Mouse (Mus musculus) hindbrain, embryonic 14.5 days (tissue): ENCODE measurements around the gene Mgmt. TPM values are rescaled to one million over a fixed set of nuclear protein-coding genes. Genes with fewer than 3 reads are reported as not detected.

Experiments
- ATAC-seq: fragments of 200-750 bp; cut with Nextera tagmentation; 2 replicates; pipeline ENCODE4 v1.8.0; 2017; ENCODE audit warnings: moderate number of reproducible peaks, mild to moderate bottlenecking, moderate TSS enrichment, moderate library complexity; ENCODE audit not compliant: low FRiP score
- DNase-seq: peaks from one replicate; pipeline ENCODE4 v3.0.0-alpha.2; 2015; ENCODE audit warnings: low spot score
- H3K27ac ChIP-seq: fragments of 300-500 bp; sonication (generic); 2 replicates; pipeline ENCODE4 v1.5.1; 2014; ENCODE audit warnings: mild to moderate bottlenecking, moderate library complexity
- H3K27me3 ChIP-seq: fragments of 300-500 bp; sonication (generic); 2 replicates; pipeline ENCODE4 v1.6.1; 2014; ENCODE audit warnings: mild to moderate bottlenecking, low read length, mixed read lengths; ENCODE audit not compliant: control insufficient read depth, insufficient read depth
- H3K36me3 ChIP-seq: fragments of 300-500 bp; sonication (generic); replicated peaks from 2 replicates; pipeline ENCODE4 v1.6.1; 2014; ENCODE audit not compliant: control insufficient read depth, insufficient read depth
- H3K4me1 ChIP-seq: fragments of 300-500 bp; sonication (generic); replicated peaks from 2 replicates; pipeline ENCODE4 v1.6.1; 2014; ENCODE audit warnings: antibody characterized with exemption, low read length, mixed read lengths; ENCODE audit not compliant: control insufficient read depth, insufficient read depth
- H3K4me2 ChIP-seq: fragments of 300-500 bp; sonication (generic); replicated peaks from 2 replicates; pipeline ENCODE4 v1.6.1; 2014; ENCODE audit warnings: mild to moderate bottlenecking, moderate library complexity
- H3K4me3 ChIP-seq: fragments of 300-500 bp; sonication (generic); replicated peaks from 2 replicates; pipeline ENCODE4 v1.5.1; 2014; ENCODE audit warnings: mild to moderate bottlenecking, low read length
- H3K9ac ChIP-seq: fragments of 300-500 bp; sonication (generic); 2 replicates; pipeline ENCODE4 v1.6.1; 2014
- H3K9me3 ChIP-seq: fragments of 300-500 bp; sonication (generic); 2 replicates; pipeline ENCODE4 v1.6.1; 2016; ENCODE audit warnings: low read length; ENCODE audit not compliant: control insufficient read depth
- WGBS: fragments of 180-500 bp; shearing (Covaris S2); extraction: QIAGEN DNeasy Blood & Tissue Kit; methylation state at CpG from one replicate; pipeline ENCODE4 v1.1.7; 2014; 5-methylcytosine and 5-hydroxymethylcytosine counted together
- polyA plus RNA-seq: library from polyadenylated mRNA; unstranded; fragments of >200 nt; fragmentation: Nextera tagmentation; extraction: Ambion mirVana; gene quantifications from 2 replicates; pipeline ENCODE4 v1.2.1, GENCODE M21; 2014

Mgmt gene
- polyA plus RNA-seq, 1 experiment from 2014 or later = 1.8 TPM

DNA sequence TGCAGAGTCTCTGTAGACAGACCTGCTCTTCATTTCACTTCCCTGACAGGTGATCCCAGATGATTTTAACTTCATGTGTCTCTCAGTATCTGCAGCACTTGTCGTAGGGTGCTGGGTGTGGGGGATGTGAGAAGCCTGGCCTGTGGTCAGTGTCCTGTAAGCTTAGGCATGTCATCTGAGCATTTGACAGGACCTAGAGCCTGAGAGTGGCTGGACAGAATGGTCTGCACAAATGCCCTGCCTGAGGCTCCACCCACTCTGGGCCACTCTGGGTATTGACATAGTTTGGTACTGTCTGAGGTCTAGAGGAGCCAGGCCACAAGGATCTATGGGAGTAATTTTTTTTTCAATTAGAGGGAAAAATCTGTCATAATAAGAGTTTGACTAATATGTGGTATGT lies 942 bp downstream of the Mgmt start:
- H3K27ac ChIP-seq = no peak overlapping the region
- 0 out of 2 replicates have a peak, but pooled peaks cover 3% of the 10 kb centered on the region for H3K9me3 ChIP-seq
- ATAC-seq (no peak), DNase-seq (no peak)
- H3K4me1 ChIP-seq = 0 out of 2 replicates have a peak, but pooled peaks cover 6% of the 10 kb centered on the region
- no peaks in the 10 kb centered on the region for H3K36me3 ChIP-seq
- no peak overlapping the region for H3K4me3 ChIP-seq
- H3K4me2 ChIP-seq = no peak overlapping the region
- no peak overlapping the region for H3K9ac ChIP-seq
- WGBS = 100% methylated on average over 1 of the region's 1 CpGs
- H3K27me3 ChIP-seq = no peaks in the 10 kb centered on the region

DNA sequence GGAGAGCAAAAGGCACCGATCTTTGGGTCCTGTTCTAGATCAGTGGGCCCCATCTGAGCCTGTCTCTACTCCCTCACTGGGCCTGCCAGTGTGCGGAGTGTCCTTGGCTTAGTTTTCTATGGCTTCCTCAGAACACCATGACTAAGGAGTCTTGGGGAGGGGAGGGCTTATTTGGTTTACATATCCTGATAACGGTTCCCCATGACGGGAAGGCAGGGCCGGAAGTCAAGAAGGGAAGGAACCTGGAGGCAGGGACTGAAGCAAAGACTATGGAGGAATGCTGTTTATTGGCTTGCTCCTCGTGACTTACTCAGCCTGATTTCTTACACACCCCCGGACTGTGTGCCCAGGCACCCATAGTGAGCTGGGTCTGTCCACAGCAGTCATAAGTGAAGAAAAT lies 1.4 kb downstream of the Mgmt start:
- no peak overlapping the region for H3K4me2 ChIP-seq
- no peak overlapping the region for H3K4me3 ChIP-seq
- DNase-seq (no peak), ATAC-seq (no peak)
- no peak overlapping the region for H3K9ac ChIP-seq
- WGBS = 93% methylated on average over 7 of the region's 7 CpGs
- H3K27ac ChIP-seq = no peak overlapping the region
- 0 out of 2 replicates have a peak, but pooled peaks cover 6% of the 10 kb centered on the region for H3K4me1 ChIP-seq
- H3K27me3 ChIP-seq = no peaks in the 10 kb centered on the region
- no peaks in the 10 kb centered on the region for H3K36me3 ChIP-seq
- H3K9me3 ChIP-seq = 0 out of 2 replicates have a peak, but pooled peaks cover 8% of the 10 kb centered on the region

DNA sequence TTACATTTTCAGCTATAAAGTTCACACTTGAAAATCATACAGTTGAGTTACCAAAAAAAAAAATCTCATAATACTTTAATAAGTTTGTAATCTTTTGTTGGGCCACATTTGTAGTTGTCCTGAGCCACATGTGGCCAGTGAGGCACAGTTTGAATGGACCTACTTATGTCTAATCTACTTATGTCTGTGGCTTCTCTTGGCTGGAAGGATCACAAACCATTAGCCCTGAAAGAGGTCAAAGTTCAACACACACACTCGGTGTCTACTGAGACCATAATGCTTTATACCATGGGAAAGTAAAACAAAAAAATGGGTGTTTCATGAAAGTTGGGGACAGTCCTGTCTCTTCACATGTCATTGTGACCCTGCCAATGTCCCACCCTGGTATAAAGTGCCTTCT lies 3.1 kb downstream of the Mgmt start:
- no peak for ATAC-seq
- WGBS = 62% methylated on average over 1 of the region's 1 CpGs

DNA sequence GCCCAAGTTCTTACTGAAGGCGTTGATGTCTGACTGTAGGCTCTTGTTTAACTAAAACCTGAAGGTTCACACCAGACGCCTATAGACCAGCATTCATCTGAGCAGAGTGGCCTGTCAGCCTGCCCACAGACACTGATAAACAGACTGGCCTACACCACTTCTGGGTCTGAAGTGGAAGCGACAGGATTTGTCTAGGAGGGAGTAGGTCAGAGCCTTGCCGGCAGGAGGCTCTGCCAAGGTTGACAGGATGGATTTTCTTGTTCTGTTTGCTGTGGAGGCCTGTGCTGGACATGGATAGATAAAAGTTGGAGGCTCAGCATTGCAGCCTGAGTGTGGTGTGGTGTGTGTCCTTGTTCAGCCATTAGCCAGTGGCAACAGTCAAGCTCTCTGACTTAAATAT lies 3.6 kb downstream of the Mgmt start:
- Histone ChIP-seq H3K4me1 (0 out of 2 replicates have a peak, but pooled peaks cover 6% of the 10 kb centered on the region), H3K27me3 (no peaks in the 10 kb centered on the region), H3K9me3 (0 out of 2 replicates have a peak, but pooled peaks cover 21% of the 10 kb centered on the region), H3K9ac (no peak overlapping the region), H3K36me3 (no peaks in the 10 kb centered on the region), H3K4me3 (no peak overlapping the region), H3K27ac (no peak overlapping the region), H3K4me2 (no peak overlapping the region)
- WGBS = 84% methylated on average over 4 of the region's 4 CpGs
- ATAC-seq = no peak
- DNase-seq = no peak

More for the DNA sequence above, 3.1 kb downstream of the Mgmt start:
- Histone ChIP-seq H3K9me3 (0 out of 2 replicates have a peak, but pooled peaks cover 18% of the 10 kb centered on the region), H3K9ac (no peak overlapping the region), H3K4me2 (no peak overlapping the region), H3K4me1 (0 out of 2 replicates have a peak, but pooled peaks cover 6% of the 10 kb centered on the region), H3K36me3 (no peaks in the 10 kb centered on the region), H3K4me3 (no peak overlapping the region), H3K27me3 (no peaks in the 10 kb centered on the region), H3K27ac (no peak overlapping the region)
- no peak for DNase-seq

DNA sequence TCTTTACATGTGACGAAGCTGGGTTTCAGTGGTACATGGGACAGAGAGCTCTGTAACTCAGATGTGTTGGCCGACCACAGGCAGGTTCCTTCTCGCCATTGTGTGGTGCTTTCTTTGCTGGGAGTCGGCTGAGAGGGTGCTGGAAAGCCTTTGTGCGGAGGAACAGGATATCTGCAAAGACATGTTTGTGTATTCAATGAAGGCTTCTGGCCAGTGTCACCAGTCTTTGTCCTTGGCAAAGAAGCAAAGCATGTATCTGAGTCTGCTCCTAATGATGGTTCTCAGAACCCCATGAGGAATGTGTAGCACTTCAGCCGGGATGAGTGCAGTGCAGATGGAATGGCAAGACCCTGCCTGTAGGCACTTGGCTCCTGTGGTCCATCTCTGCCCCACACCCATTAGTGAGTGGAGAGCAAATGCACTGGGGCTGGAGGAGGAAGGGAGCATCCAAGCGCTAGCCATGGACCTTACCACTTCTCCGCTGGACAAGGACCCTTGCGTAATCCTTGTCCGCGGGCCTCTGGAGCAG lies 14.3 kb downstream of the Mgmt start:
- Histone ChIP-seq H3K27ac (no peak overlapping the region), H3K4me2 (no peak overlapping the region), H3K9me3 (no peaks in the 10 kb centered on the region), H3K9ac (no peak overlapping the region), H3K27me3 (no peaks in the 10 kb centered on the region), H3K36me3 (no peaks in the 10 kb centered on the region), H3K4me1 (0 out of 2 replicates have a peak, but pooled peaks cover 5% of the 10 kb centered on the region), H3K4me3 (no peak overlapping the region)
- no peak for DNase-seq
- 96% methylated on average over 11 of the region's 11 CpGs for WGBS
- ATAC-seq = no peak

DNA sequence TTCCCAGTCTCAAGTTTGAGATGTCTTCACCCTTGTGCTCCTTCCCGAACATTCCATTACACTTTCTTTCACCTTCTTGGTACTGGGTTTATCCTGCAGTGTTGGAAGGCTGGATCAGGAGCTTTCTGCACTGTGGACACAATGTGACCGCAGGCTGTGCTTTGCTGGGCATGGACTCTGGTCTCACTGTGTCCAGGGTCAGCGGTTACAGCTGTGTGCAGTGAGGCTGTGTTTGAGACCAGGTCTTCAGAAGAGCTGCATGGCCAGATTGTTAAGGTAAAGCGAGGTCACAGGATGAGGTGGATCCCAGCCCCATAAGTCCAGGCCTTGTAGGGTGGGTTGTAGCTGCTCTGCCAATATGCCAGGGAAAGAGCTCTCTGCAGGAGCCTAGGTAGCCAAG lies 18.5 kb downstream of the Mgmt start:
- no peak overlapping the region for H3K27ac ChIP-seq
- H3K9ac ChIP-seq = no peak overlapping the region
- no peak for DNase-seq
- no peak for ATAC-seq
- no peaks in the 10 kb centered on the region for H3K27me3 ChIP-seq
- H3K9me3 ChIP-seq = no peaks in the 10 kb centered on the region
- WGBS = 98% methylated on average over 4 of the region's 4 CpGs
- H3K4me2 ChIP-seq = no peak overlapping the region
- no peak overlapping the region for H3K4me3 ChIP-seq
- no peaks in the 10 kb centered on the region for H3K36me3 ChIP-seq
- H3K4me1 ChIP-seq = peaks cover 15% of the 10 kb centered on the region; the same call in 1 of the 2 replicates

DNA sequence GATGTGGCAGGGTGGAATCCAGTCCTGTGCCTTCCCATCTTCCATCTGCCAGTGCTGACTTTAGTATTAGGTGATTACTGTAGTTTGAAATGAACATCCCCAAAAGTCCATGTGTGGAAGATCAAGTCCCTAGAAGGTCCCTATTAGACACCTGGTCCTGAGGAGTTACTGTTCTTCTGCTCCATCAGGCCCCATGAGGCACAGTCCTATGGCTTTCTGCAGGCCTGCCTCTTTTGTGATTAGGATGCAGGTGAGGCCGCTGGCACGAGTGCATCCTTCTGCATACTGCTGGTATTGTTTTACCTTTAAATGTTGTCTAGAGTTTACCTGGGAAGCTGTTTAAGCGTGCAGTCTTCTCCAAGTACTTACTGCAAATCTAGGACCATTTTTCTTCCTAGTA lies 21.6 kb downstream of the Mgmt start:
- no peaks in the 10 kb centered on the region for H3K9me3 ChIP-seq
- H3K27ac ChIP-seq = 0 out of 2 replicates have a peak overlapping the region, but pooled peaks have one; percentile 7
- peaks cover 15% of the 10 kb centered on the region; the same call in 1 of the 2 replicates for H3K4me1 ChIP-seq
- ATAC-seq (no peak), DNase-seq (no peak)
- no peak overlapping the region for H3K4me3 ChIP-seq
- no peaks in the 10 kb centered on the region for H3K36me3 ChIP-seq
- no peak overlapping the region for H3K9ac ChIP-seq
- H3K4me2 ChIP-seq = no peak overlapping the region
- WGBS = 89% methylated on average over 3 of the region's 3 CpGs
- H3K27me3 ChIP-seq = no peaks in the 10 kb centered on the region

DNA sequence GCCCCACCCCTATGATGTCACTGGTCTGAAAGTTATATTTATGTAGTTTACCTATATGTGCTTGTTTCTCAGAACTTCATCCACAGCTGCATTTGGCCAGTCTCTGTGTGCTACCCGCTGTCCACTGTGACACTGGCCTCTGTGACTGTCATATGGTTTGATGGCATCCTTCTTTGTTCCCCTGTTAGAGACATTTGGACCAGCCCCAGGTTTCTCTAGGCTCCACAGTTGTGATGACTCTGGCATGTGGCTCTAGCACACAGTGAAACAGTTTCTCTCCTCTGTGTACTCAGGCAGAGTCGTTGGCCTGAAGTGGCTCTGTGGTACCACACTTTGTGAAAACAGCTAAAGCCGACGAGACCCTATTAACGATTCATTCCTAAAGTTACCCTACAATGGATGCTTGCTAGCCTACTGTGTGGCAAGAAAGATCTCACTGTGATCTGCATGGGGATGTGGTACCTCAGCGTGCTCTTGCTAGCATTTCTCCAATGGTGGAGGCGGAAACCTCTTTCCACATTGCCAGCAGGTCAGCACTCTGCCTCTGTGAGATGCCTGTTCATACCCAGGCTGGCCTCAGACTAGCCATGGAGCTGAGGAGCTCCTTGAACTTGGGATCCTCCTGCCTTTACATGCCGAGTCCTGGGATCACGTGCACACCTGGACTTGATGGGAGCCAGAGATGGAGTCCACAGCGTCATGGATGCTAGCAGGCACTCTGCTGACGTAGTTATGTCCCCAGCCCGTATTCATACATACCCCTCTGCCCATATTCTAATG lies 26.8 kb downstream of the Mgmt start:
- no peaks in the 10 kb centered on the region for H3K27me3 ChIP-seq
- ATAC-seq = no peak
- no peak overlapping the region for H3K4me2 ChIP-seq
- no peak overlapping the region for H3K27ac ChIP-seq
- H3K9ac ChIP-seq = no peak overlapping the region
- no peaks in the 10 kb centered on the region; the same call in 1 of the 2 replicates for H3K4me1 ChIP-seq
- DNase-seq = no peak
- H3K36me3 ChIP-seq = no peaks in the 10 kb centered on the region
- no peaks in the 10 kb centered on the region for H3K9me3 ChIP-seq
- WGBS = 90% methylated on average over 12 of the region's 12 CpGs
- no peak overlapping the region for H3K4me3 ChIP-seq

DNA sequence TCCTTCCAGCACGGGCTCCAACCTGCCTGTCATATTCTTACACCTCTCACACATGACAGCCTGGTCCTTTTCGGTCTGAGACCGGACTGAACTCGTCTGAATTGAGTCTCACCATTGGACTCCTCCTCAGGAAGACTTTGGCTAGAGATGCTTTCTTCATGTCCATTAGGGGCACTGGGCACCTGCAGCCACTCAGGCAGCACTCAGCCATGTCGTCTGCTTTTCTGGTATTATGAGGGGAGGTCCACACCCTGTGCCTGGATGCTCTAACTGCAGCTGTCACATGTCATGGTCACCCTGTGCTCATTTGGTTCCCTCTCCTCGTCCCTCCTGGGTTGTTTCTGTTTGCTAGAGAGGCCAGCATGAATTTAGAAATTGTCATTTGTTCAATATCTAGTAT lies 27.8 kb downstream of the Mgmt start:
- Histone ChIP-seq H3K4me1 (no peaks in the 10 kb centered on the region; the same call in 1 of the 2 replicates), H3K36me3 (no peaks in the 10 kb centered on the region), H3K27ac (no peak overlapping the region), H3K9ac (no peak overlapping the region), H3K4me3 (no peak overlapping the region), H3K27me3 (no peaks in the 10 kb centered on the region), H3K4me2 (no peak overlapping the region), H3K9me3 (no peaks in the 10 kb centered on the region)
- ATAC-seq (no peak), DNase-seq (no peak)
- WGBS = 80% methylated on average over 6 of the region's 6 CpGs
